Mouse (Mus musculus) kidney, postnatal 0 days (tissue): ENCODE data around the gene Ppp1ca. TPM values are rescaled to one million over a fixed set of nuclear protein-coding genes. Genes with fewer than 3 reads are reported as not detected.
A peak's percentile ranks its signal among the peaks of the same experiment; 100 is the strongest.

Source experiments
- ATAC-seq: fragments of 200-750 bp; cut with Nextera tagmentation; replicated peaks from 2 replicates; pipeline ENCODE4 v1.8.0; 2017; ENCODE audit warnings: low read depth, moderate number of reproducible peaks, moderate TSS enrichment, moderate library complexity; ENCODE audit not compliant: low FRiP score
- DNase-seq: peaks from one replicate; pipeline ENCODE4 v3.0.0-alpha.2; 2016; ENCODE audit warnings: low spot score
- H3K27ac ChIP-seq: fragments of 300-500 bp; sonication (generic); 2 replicates; pipeline ENCODE4 v1.5.1; 2014; ENCODE audit warnings: mild to moderate bottlenecking
- H3K27me3 ChIP-seq: fragments of 300-500 bp; sonication (generic); 2 replicates; pipeline ENCODE4 v1.6.1; 2014; ENCODE audit warnings: low read length, mixed read lengths; ENCODE audit not compliant: insufficient read depth
- H3K36me3 ChIP-seq: fragments of 300-500 bp; sonication (generic); 2 replicates; pipeline ENCODE4 v1.6.1; 2014; ENCODE audit warnings: low read length, mixed read lengths; ENCODE audit not compliant: insufficient read depth
- H3K4me1 ChIP-seq: fragments of 300-500 bp; sonication (generic); replicated peaks from 2 replicates; pipeline ENCODE4 v1.6.1; 2014; ENCODE audit warnings: antibody characterized with exemption, low read length, mixed read lengths; ENCODE audit not compliant: insufficient read depth
- H3K4me2 ChIP-seq: fragments of 300-500 bp; sonication (generic); 2 replicates; pipeline ENCODE4 v1.6.1; 2014; ENCODE audit warnings: mild to moderate bottlenecking, low read length, moderate library complexity, mixed read lengths
- H3K4me3 ChIP-seq: fragments of 300-500 bp; sonication (generic); replicated peaks from 2 replicates; pipeline ENCODE4 v1.5.1; 2014; ENCODE audit warnings: low read depth, low read length
- H3K9ac ChIP-seq: fragments of 300-500 bp; sonication (generic); 2 replicates; pipeline ENCODE4 v1.6.1; 2014; ENCODE audit warnings: low read depth, low read length
- H3K9me3 ChIP-seq: fragments of 300-500 bp; sonication (generic); replicated peaks from 2 replicates; pipeline ENCODE4 v1.6.1; 2016; ENCODE audit warnings: low read length, inconsistent platforms, mixed read lengths
- CTCF ChIP-seq: IDR thresholded peaks from 2 replicates; pipeline ENCODE4 v1.5.1; 2016; ENCODE audit warnings: antibody characterized with exemption, low read depth, mild to moderate bottlenecking, moderate library complexity
- WGBS: fragments of 180-500 bp; shearing (Covaris S2); extraction: QIAGEN DNeasy Blood & Tissue Kit; methylation state at CpG from one replicate; pipeline ENCODE4 v1.1.7; 2014; 5-methylcytosine and 5-hydroxymethylcytosine counted together
- microRNA-seq: library from miRNA; unstranded; fragments of <30 nt; microRNA quantifications from one replicate; pipeline ENCODE4, GENCODE M21; 2016
- polyA plus RNA-seq: library from polyadenylated mRNA; unstranded; fragments of >200 nt; fragmentation: Nextera tagmentation; extraction: Ambion mirVana; gene quantifications from 2 replicates; pipeline ENCODE4 v1.2.1, GENCODE M21; 2015

Ppp1ca gene
- polyA plus RNA-seq, 1 experiment from 2014 or later: 804 TPM

GRCm38 (mm10) chr19:4234548-4234947 is 42.7 kb downstream of the Ppp1ca start:
- WGBS: 61% methylated on average over 4 of the region's 4 CpGs
- Histone ChIP-seq H3K9ac (no peak overlapping the region), H3K36me3 (no peaks in the 10 kb centered on the region), H3K9me3 (no peaks in the 10 kb centered on the region), H3K4me1 (peaks cover 14% of the 10 kb centered on the region), H3K4me3 (no peak overlapping the region), H3K27me3 (no peaks in the 10 kb centered on the region; the same call in 1 of the 2 replicates), H3K27ac (no peak overlapping the region), H3K4me2 (no peak overlapping the region)
- TF ChIP-seq CTCF: no peak
- no peak for ATAC-seq
- no peak for DNase-seq

- peak; percentile 79 for DNase-seq
- H3K9ac ChIP-seq: no peak overlapping the region
- H3K9me3 ChIP-seq: no peaks in the 10 kb centered on the region
- H3K27ac ChIP-seq: no peak overlapping the region
- 33% methylated on average over 8 of the region's 8 CpGs for WGBS
- no peak overlapping the region for H3K4me3 ChIP-seq
- no peak overlapping the region for H3K4me2 ChIP-seq
- no peak; the same call in 1 of the 2 replicates for ATAC-seq
- no peaks in the 10 kb centered on the region; the same call in 1 of the 2 replicates for H3K4me1 ChIP-seq
- no peaks in the 10 kb centered on the region for H3K36me3 ChIP-seq
- TF ChIP-seq CTCF: no peak
- no peaks in the 10 kb centered on the region for H3K27me3 ChIP-seq
These were observed 48.4 kb downstream of the Ppp1ca start for GRCm38 (mm10) chr19:4240247-4240668.

- TF ChIP-seq CTCF: peak; percentile 50; the same call in 1 of the 2 replicates
These were observed 50.6 kb downstream of the Ppp1ca start for GRCm38 (mm10) chr19:4242416-4242815.

GRCm38 (mm10) chr19:4244775-4245174 is 52.9 kb downstream of the Ppp1ca start:
- ATAC-seq: no peak
- DNase-seq: no peak

More at GRCm38 (mm10) chr19:4242416-4242815, 50.6 kb downstream of the Ppp1ca start:
- H3K36me3 ChIP-seq: no peaks in the 10 kb centered on the region
- WGBS: 76% methylated on average over 3 of the region's 3 CpGs
- H3K9me3 ChIP-seq: no peaks in the 10 kb centered on the region
- H3K27me3 ChIP-seq: no peaks in the 10 kb centered on the region
- no peak overlapping the region for H3K9ac ChIP-seq
- no peak overlapping the region for H3K4me2 ChIP-seq
- ATAC-seq (no peak), DNase-seq (no peak)
- H3K4me1 ChIP-seq: no peaks in the 10 kb centered on the region; the same call in 1 of the 2 replicates
- no peak overlapping the region for H3K27ac ChIP-seq
- H3K4me3 ChIP-seq: no peak overlapping the region

More at GRCm38 (mm10) chr19:4244775-4245174, 52.9 kb downstream of the Ppp1ca start:
- Histone ChIP-seq H3K9ac (no peak overlapping the region), H3K4me2 (no peak overlapping the region), H3K4me3 (no peak overlapping the region), H3K27me3 (no peaks in the 10 kb centered on the region), H3K9me3 (no peaks in the 10 kb centered on the region), H3K4me1 (no peaks in the 10 kb centered on the region), H3K27ac (no peak overlapping the region), H3K36me3 (no peaks in the 10 kb centered on the region)
- WGBS: 82% methylated on average over 6 of the region's 6 CpGs
- TF ChIP-seq CTCF: no peak

Small RNAs within 50 kb of the gene (microRNA-seq; reads per million reads assigned to microRNA genes)
- not detected for gene Gm26115

Other genes starting within 250 kb of the Ppp1ca start
- gene Aldh3b3, start 233.4 kb upstream of the Ppp1ca start, polyA plus RNA-seq: 0.07 TPM in 1 of 2 replicates, not detected in the other
- gene Aldh3b2, start 219.7 kb upstream of the Ppp1ca start, polyA plus RNA-seq: 4.2 and 5.8 TPM in 2 replicates
- 83.9 and 92.6 TPM in 2 replicates for gene Acy3, start 205.5 kb upstream of the Ppp1ca start, polyA plus RNA-seq
- 2.4 and 2.8 TPM in 2 replicates for gene Tbx10, start 199.3 kb upstream of the Ppp1ca start, polyA plus RNA-seq
- gene Nudt8, start 191.5 kb upstream of the Ppp1ca start, polyA plus RNA-seq: 52.2 and 54.1 TPM in 2 replicates
- 1.3 and 1.7 TPM in 2 replicates for gene Gm49405, start 191.4 kb upstream of the Ppp1ca start, polyA plus RNA-seq
- 2.6 and 2.8 TPM in 2 replicates for gene Doc2g, start 188.8 kb upstream of the Ppp1ca start, polyA plus RNA-seq
- gene Ndufv1, start 179.3 kb upstream of the Ppp1ca start, polyA plus RNA-seq: 294 and 318 TPM in 2 replicates
- 441 and 464 TPM in 2 replicates for gene Gstp1, start 154.1 kb upstream of the Ppp1ca start, polyA plus RNA-seq
- gene Gstp2, start 146.0 kb upstream of the Ppp1ca start, polyA plus RNA-seq: 3.1 and 4.4 TPM in 2 replicates
- gene Gstp3, start 132.5 kb upstream of the Ppp1ca start, polyA plus RNA-seq: not detected in 2 replicates
- 2.2 and 2.4 TPM in 2 replicates for gene Cabp2, start 110.5 kb upstream of the Ppp1ca start, polyA plus RNA-seq
- 107 TPM in 2 replicates for gene Cdk2ap2, start 94.9 kb upstream of the Ppp1ca start, polyA plus RNA-seq
- gene Pitpnm1, start 92.1 kb upstream of the Ppp1ca start, polyA plus RNA-seq: 12.2 and 13.9 TPM in 2 replicates
- 83.2 and 84.2 TPM in 2 replicates for gene Aip, start 66.2 kb upstream of the Ppp1ca start, polyA plus RNA-seq
- gene Gpr152, start 52.3 kb upstream of the Ppp1ca start, polyA plus RNA-seq: 0.03 TPM in 1 of 2 replicates, not detected in the other
- 0.08 and 0.13 TPM in 2 replicates for gene Cabp4, start 48.0 kb upstream of the Ppp1ca start, polyA plus RNA-seq
- gene Coro1b, start 43.4 kb upstream of the Ppp1ca start, polyA plus RNA-seq: 161 and 164 TPM in 2 replicates
- 0.82 and 0.91 TPM in 2 replicates for gene Ptprcap, start 38.5 kb upstream of the Ppp1ca start, polyA plus RNA-seq
- gene Rps6kb2, start 28.7 kb upstream of the Ppp1ca start, polyA plus RNA-seq: 42.4 and 49.0 TPM in 2 replicates
- 2.7 and 3.3 TPM in 2 replicates for gene Carns1, start 16.6 kb upstream of the Ppp1ca start, polyA plus RNA-seq
- 3.5 and 3.9 TPM in 2 replicates for gene Tbc1d10c, start 781 bp upstream of the Ppp1ca start, polyA plus RNA-seq
- 22.8 and 25.7 TPM in 2 replicates for gene Rad9a, start 9.6 kb downstream of the Ppp1ca start, polyA plus RNA-seq
- 6.5 and 6.7 TPM in 2 replicates for gene Clcf1, start 22.2 kb downstream of the Ppp1ca start, polyA plus RNA-seq
- not detected in 2 replicates for gene AC109138.7, start 22.3 kb downstream of the Ppp1ca start, polyA plus RNA-seq
- gene Pold4, start 39.8 kb downstream of the Ppp1ca start, polyA plus RNA-seq: 40.9 and 43.6 TPM in 2 replicates
- 15.6 and 18.8 TPM in 2 replicates for gene Ssh3, start 77.1 kb downstream of the Ppp1ca start, polyA plus RNA-seq
- gene Ankrd13d, start 91.1 kb downstream of the Ppp1ca start, polyA plus RNA-seq: 3.9 and 5.4 TPM in 2 replicates
- 12.8 and 14.4 TPM in 2 replicates for gene Grk2, start 114.2 kb downstream of the Ppp1ca start, polyA plus RNA-seq
- 30.0 and 32.8 TPM in 2 replicates for gene Kdm2a, start 206.2 kb downstream of the Ppp1ca start, polyA plus RNA-seq
- 49.3 and 49.7 TPM in 2 replicates for gene Rhod, start 247.4 kb downstream of the Ppp1ca start, polyA plus RNA-seq